Mouse (Mus musculus): Measurements from ENCODE around the gene Etv3. TPM values are rescaled to one million over a fixed set of nuclear protein-coding genes. Genes with fewer than 3 reads are reported as not detected.

Gene Etv3
- total RNA-seq, 1 experiment from 2014 or later, result 47.8 TPM

DNA sequence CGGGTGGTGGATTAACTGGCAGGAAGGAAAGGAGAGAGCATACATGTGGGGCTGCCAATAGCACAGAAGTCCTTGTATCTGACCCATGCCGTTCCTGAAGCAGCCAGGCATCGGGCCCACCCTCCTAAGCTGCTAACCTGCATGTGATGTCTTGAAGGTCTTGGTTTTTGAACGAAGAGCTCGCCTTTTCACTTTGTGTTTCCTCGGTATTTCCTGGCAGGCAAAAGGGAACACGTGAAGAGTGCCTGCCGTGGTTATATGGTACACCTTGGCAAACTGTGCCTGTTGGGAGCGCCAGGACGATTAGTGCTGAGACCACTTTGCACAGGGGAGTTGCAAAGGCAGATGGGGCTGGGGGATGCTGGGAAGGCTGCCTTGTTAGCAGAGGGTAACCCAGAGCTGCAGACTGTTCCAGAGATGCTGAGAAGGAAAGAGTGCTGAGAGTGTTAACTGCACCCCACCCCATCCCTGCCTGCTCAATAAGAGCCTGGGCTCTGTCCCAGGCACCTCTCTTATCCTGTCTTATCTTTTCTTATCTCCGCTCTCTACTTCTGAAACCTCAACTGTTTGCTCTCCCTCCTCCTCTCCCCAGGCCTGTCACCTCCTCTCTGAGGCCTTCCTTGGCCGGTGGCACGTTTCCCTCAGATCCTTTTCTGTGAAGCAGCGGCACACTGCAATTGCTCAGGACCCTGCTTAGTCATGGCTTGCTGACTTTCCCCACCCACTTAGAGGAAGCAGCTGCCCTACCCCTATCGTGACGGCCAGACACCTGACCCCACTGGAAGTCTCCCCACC is 13.0 kb upstream of the Etv3 start:
- ATAC-seq (ENCODE audit: extremely low read depth, insufficient number of reproducible peaks, low FRiP score, poor library complexity, severe bottlenecking), result peak; percentile 42; the same call in 1 of the 2 replicates

DNA sequence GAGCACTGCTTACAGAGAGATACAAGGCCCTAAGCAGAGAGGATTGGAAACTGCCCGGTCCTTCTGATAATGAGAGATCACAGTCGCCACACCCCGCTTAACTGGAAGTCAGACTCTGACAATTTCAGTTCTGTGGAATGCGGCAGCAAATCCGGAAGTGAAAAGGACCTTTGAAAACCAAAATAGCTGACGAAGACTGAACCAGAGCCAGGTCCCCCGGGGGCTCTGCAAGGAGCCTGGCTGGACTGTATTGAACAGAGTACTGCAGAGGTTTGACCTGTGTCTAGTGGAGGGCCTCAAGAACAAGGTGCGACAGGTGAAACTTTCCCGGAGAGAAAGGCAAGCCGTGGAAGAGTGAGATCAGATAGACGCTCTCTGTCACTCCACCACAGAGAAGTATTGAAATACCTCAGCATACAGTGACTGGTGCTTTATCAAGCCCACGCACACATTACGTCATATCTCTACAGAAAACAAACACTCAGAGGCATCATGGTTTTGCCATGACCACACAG is 9.6 kb upstream of the Etv3 start:
- peak; percentile 49 for ATAC-seq (ENCODE audit: extremely low read depth, insufficient number of reproducible peaks, low FRiP score, poor library complexity, severe bottlenecking)

DNA sequence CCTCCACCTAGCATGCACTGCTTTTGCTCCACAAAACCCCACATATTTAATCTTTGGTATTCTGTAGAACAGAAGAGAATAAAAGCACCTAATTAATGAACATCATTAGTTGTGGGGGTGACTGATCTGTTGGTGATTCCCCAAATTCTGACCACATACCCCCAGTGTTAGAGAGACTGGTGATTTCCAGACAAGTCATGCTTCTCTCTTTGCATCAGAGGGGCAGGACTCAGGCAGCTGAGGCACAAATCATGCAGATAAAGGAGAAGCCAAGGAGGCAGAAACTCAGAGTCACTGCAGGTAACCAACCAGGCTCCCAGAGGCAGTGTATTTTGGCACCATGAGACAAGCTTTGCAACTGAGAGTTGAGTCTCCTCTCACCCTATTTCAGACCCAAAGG is 6.8 kb upstream of the Etv3 start:
- no peak for ATAC-seq (ENCODE audit: extremely low read depth, insufficient number of reproducible peaks, low FRiP score, poor library complexity, severe bottlenecking)

- no peak for ATAC-seq (ENCODE audit: extremely low read depth, insufficient number of reproducible peaks, low FRiP score, poor library complexity, severe bottlenecking)
These were observed 4.1 kb upstream of the Etv3 start for GRCm38 (mm10) chr3:87521126-87521525.

- ATAC-seq (ENCODE audit: extremely low read depth, insufficient number of reproducible peaks, low FRiP score, poor library complexity, severe bottlenecking), result no peak
These were observed 3.4 kb upstream of the Etv3 start for GRCm38 (mm10) chr3:87521833-87522232.

- no peak for ATAC-seq (ENCODE audit: extremely low read depth, insufficient number of reproducible peaks, low FRiP score, poor library complexity, severe bottlenecking)
These were observed 1.5 kb upstream of the Etv3 start for GRCm38 (mm10) chr3:87523701-87524100.

GRCm38 (mm10) chr3:87525837-87526570 is 797 bp downstream of the Etv3 start:
- ATAC-seq (ENCODE audit: extremely low read depth, insufficient number of reproducible peaks, low FRiP score, poor library complexity, severe bottlenecking), result no peak

GRCm38 (mm10) chr3:87527139-87527538 is 1.9 kb downstream of the Etv3 start:
- ATAC-seq (ENCODE audit: extremely low read depth, insufficient number of reproducible peaks, low FRiP score, poor library complexity, severe bottlenecking), result no peak

DNA sequence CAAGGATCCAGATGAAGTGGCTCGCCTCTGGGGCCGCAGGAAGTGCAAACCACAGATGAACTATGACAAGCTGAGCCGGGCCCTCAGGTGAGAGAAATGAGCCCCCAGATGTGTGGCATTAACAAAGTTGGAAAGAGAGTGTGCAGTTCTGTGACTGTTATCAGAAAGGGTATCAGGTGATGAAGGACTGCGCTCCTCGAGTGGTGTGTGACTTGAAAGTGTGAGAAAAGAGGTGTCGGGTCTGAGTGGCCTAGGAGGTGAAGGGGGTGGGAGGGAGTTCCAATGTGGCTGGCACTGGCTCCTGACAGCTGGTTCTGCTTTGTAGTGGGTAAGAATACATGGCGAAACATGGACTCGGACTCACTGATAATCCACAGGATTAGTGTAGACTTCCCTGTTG is 2.8 kb downstream of the Etv3 start:
- ATAC-seq (ENCODE audit: extremely low read depth, insufficient number of reproducible peaks, low FRiP score, poor library complexity, severe bottlenecking), result no peak

DNA sequence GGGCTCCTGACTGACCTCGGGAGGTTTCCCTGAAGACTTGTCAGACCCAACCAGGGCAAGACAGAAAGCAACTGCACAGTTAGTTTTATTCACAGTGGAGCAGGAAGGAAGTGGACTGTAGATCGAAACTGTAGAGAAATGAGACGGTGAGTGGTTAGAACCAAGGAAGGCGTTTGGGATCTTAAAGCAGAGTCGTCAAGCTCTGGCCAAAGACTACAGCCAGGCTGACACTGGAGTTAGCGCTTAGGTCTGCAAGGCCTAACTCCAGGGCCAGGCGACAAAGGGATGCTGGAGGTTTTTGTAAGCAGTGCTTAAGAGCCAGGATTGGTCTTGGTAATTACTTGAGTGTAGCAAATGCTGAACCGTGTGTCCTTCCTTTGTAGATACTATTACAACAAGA is 3.6 kb downstream of the Etv3 start:
- no peak for ATAC-seq (ENCODE audit: extremely low read depth, insufficient number of reproducible peaks, low FRiP score, poor library complexity, severe bottlenecking)

DNA sequence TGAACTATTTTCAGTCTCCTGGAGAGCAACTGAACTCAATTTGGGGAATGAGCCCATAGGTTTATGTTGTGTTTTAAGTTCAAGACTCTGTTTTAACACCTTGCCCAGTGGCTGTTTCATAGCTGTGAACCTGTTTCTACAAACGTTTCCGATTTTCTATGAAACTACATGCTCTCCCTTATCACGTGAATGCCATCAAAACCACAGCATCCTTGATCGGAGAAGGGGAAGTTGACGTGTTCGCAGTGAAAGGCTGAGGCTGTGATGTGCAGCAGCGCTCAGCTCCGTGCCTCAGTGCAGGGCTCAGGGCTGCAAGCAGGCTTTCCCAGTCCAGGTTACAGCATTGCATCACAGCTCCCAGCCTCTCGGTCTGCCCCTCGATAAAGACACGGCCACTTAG is 4.4 kb downstream of the Etv3 start:
- ATAC-seq (ENCODE audit: extremely low read depth, insufficient number of reproducible peaks, low FRiP score, poor library complexity, severe bottlenecking), result peak; percentile 69

DNA sequence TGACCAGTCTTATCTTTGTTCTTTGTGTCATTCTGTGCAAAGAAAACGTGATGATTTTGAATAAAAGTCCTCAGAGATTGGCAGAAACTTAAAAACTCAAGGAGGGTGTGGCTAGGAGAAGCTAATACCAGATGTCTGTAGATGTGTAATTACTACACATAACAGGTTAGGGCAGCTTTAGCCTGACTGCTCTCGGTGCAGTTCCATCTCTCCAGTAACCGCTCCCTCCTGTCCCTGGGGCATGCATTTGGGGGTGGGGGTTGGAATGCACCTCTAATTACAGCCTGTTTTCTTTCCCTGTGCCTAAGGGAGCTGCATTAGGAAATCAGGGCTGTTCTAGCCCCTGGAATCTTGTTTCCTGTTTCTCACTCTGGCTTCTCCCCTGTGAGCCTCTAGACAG is 5.0 kb downstream of the Etv3 start:
- ATAC-seq (ENCODE audit: extremely low read depth, insufficient number of reproducible peaks, low FRiP score, poor library complexity, severe bottlenecking), result no peak

DNA sequence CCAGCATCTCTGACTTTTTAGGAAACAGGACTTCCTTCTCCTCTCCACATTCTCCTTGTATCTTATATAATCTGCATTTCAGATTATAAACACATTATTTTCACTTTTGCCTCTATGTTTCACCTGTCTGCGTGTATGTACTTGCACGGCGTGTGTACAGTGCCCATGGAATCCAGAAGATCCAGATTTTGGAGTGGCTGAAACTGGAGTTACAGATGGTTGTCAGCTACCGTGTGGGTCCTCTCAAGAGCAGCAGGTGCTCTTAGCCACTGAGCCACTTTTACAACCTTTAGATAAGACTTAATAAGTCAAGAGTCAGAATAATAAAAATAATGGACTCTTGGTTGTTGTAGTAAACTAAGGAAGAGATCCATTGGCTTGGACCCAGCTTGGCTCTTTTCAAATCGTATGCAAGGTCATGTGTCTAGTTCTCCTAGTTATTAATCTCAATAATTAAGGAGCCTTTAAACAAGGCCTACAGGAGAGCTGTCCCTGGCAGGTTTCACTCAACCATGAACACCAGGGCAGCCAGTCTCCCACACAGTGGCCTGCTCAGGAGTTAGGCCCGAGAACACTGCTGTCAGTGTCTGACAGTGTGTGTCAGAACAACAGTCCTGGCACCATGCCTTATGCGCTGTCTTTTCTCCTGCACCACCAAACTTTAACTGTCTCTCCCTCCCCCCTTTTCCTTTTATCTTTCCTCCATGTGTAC is 8.6 kb downstream of the Etv3 start:
- ATAC-seq (ENCODE audit: extremely low read depth, insufficient number of reproducible peaks, low FRiP score, poor library complexity, severe bottlenecking), result no peak

DNA sequence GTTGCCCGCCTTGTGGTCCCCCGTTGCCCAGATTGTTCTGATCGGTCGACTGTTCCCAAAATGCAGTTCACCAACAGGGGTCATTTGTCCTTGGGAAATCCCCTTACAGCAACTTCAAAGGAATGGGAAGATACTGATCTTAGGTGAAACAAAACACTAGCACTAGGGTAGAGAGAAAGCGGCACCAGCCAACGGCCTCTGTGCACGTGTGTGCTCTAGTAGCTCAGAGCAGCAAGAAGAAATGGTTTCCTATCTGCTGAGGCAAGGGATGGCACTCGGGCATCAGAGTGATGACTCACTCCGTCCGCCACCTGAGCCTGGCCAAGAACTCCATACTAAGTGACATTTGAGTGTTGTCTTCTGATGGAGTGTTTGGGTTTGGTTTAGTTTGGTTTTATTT is 12.8 kb downstream of the Etv3 start:
- no peak for ATAC-seq (ENCODE audit: extremely low read depth, insufficient number of reproducible peaks, low FRiP score, poor library complexity, severe bottlenecking)

DNA sequence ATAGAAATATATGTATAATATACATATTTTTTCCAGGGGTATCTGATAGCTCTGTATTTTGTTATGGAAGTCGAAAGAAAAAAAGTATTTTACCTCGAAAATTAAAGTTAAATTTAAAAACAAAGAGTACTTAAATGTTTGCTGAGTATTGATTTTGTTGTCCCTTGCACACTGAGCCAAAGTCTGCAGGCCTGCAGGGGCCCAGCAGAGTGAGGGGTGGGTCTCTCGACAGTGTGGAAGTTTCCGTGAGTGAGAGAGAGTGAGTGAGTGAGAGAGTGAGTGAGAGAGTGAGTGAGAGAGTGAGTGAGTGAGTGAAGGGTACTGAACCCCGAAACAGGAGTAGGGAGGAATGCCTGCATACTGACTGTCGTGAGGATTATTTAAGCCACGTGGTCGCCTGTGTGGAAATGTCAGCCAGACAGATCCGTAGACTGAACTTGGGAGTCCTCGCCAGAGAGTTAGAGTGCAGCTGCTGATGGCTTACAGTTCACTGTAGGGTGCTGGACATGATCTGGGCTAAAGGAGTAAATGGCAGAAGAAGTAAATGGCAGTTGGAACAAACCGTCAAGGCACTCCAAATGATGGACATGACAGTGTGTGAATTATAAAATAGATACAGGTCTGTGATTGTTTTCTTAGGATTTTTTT is 14.9 kb downstream of the Etv3 start:
- ATAC-seq (ENCODE audit: extremely low read depth, insufficient number of reproducible peaks, low FRiP score, poor library complexity, severe bottlenecking), result no peak

DNA sequence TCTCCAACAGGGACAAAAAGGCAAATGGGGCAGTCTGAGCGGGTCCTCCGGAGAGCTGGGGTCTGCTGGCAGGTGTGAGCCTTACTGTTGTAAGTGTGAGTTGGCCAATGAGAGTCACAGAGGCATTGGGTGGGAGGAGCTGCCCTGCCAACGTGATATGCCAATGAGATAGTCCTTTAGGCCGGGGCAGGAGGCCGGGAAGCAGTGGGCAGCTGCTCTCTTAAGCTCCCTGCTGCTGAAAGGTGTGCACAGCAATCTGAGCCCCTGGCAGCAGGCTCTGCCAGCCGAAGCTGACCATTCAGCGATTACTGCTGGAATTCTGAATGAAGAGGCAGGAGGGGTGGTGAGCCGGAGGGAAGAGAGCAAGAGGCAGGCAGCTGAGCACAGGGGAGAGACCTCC is 15.5 kb downstream of the Etv3 start:
- ATAC-seq (ENCODE audit: extremely low read depth, insufficient number of reproducible peaks, low FRiP score, poor library complexity, severe bottlenecking), result no peak

- no peak for ATAC-seq (ENCODE audit: extremely low read depth, insufficient number of reproducible peaks, low FRiP score, poor library complexity, severe bottlenecking)
These were observed 17.4 kb downstream of the Etv3 start for GRCm38 (mm10) chr3:87542481-87543215.

DNA sequence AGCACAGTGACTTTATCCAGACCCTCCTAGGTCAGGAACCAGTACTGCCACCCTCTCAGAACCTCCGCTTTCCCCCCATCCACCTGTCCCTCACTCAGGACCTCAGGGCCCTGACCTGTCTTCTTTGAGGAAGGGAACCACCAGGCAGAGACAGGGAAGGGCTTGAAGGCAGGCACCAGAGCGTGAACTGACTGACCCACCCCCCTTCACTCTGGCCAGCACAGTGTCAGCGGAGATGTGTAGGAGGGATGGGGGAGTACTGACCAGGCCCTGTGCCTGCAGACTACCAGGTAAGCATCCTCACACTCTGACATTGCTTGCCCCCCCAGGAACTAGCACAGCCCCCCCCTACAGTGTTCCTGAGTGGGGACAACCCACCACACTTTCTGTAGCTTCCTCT is 20.3 kb downstream of the Etv3 start:
- ATAC-seq (ENCODE audit: extremely low read depth, insufficient number of reproducible peaks, low FRiP score, poor library complexity, severe bottlenecking), result no peak

All from neutrophil, adult 5-6 weeks (primary cell).